Mouse (Mus musculus) thymus, adult 2 months (tissue): Measurements from ENCODE around the gene Pim1. TPM values are rescaled to one million over a fixed set of nuclear protein-coding genes. Genes with fewer than 3 reads are reported as not detected.
A peak's percentile ranks its signal among the peaks of the same experiment; 100 is the strongest.

Source experiments
- DNase-seq: peaks from one replicate; pipeline ENCODE4 v3.0.0; 2021
- H3K27ac ChIP-seq: fragments of 200-500 bp; 2 replicates; pipeline ENCODE4 v1.5.1; 2012; ENCODE audit warnings: low read length, control low read depth; ENCODE audit not compliant: control insufficient read depth, insufficient read depth
- H3K27me3 ChIP-seq: fragments of 200-500 bp; 2 replicates; pipeline ENCODE4 v1.6.1; 2012; ENCODE audit warnings: mild to moderate bottlenecking, low read length, moderate library complexity, mixed read lengths; ENCODE audit not compliant: control insufficient read depth, insufficient read depth
- H3K36me3 ChIP-seq: fragments of 200-500 bp; 2 replicates; pipeline ENCODE4 v1.6.1; 2012; ENCODE audit warnings: mild to moderate bottlenecking, low read length, moderate library complexity; ENCODE audit not compliant: control insufficient read depth, insufficient read depth
- H3K4me1 ChIP-seq: fragments of 200-500 bp; replicated peaks from 2 replicates; pipeline ENCODE4 v1.6.1; 2012; ENCODE audit warnings: low read length; ENCODE audit not compliant: control insufficient read depth, insufficient read depth
- H3K4me3 ChIP-seq: fragments of 200-500 bp; 2 replicates; pipeline ENCODE4 v1.5.1; 2012; ENCODE audit warnings: mild to moderate bottlenecking, low read length, control low read depth, moderate library complexity; ENCODE audit not compliant: control insufficient read depth, insufficient read depth
- CTCF ChIP-seq: fragments of 200-500 bp; IDR thresholded peaks from 2 replicates; pipeline ENCODE4 v1.5.1; 2012; ENCODE audit warnings: mild to moderate bottlenecking, control low read depth, low read length, moderate library complexity, borderline replicate concordance; ENCODE audit not compliant: control insufficient read depth, poor library complexity, insufficient read depth; ENCODE audit errors: extremely low read depth
- POLR2A ChIP-seq: fragments of 200-500 bp; IDR thresholded peaks from 2 replicates; pipeline ENCODE4 v1.6.1; 2012; ENCODE audit warnings: mild to moderate bottlenecking, low read length, control low read depth, moderate library complexity; ENCODE audit not compliant: control insufficient read depth, poor library complexity, insufficient read depth; ENCODE audit errors: extremely low read depth
- WGBS: fragments of 180-500 bp; shearing (Covaris S2); methylation state at CpG from one replicate; pipeline ENCODE4 v1.1.7; 2018; 5-methylcytosine and 5-hydroxymethylcytosine counted together
- polyA plus RNA-seq: library from polyadenylated mRNA; depleted of rRNA; stranded (reverse); fragments of >200 nt; gene quantifications from 2 replicates; pipeline ENCODE4 v1.2.3, GENCODE M21; 2012; rRNA removed

Pim1 gene
- 92.7 and 128 TPM in 2 replicates for polyA plus RNA-seq

DNA sequence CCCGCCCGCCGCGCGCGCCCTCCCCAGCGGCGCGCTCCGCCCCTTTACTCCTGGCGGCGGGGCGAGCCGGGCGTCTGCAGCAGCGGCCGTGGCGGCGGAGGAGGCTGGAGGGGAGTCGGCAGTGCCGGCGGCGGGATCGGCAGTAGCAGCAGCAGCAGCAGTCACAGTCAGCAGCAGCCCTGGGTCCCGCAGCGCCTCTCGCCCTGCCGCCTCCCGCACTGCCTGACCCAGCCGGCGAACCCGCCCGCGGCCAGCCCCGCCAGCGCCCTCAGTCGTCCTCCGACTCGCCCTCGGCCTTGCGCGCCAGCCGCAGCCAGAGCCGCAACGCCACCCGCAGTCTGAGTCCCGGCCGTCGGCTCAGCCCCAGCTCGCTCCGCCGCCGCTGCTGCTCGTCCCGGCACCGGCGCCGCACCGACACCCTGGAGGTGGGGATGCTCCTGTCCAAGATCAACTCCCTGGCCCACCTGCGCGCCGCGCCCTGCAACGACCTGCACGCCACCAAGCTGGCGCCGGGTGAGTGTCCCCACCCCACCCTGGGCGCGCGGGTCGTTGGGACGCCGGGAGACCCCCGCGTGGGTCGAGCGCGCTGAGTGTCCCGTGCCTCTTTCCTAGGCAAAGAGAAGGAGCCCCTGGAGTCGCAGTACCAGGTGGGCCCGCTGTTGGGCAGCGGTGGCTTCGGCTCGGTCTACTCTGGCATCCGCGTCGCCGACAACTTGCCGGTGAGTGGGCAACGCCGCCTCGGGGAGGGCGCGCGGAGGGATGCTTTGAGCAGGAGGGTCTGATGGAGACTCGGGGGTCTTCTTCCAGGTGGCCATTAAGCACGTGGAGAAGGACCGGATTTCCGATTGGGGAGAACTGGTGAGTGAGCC is at the start of gene Pim1:
Gene Pim1 (plus strand): TSS at position 41 of the 869 bp plus-strand sequence.
- Histone ChIP-seq H3K36me3 (peaks cover 5% of the 10 kb centered on the region), H3K4me1 (peaks cover 29% of the 10 kb centered on the region), H3K4me3 (peak within 1 kb of the TSS; percentile 88), H3K27me3 (no peaks in the 10 kb centered on the region), H3K27ac (peak within 1 kb of the TSS; percentile 87)
- WGBS = 1% methylated on average over 95 of the region's 99 CpGs
- TF ChIP-seq CTCF (no peak), POLR2A (peak; percentile 98)
- peak; percentile 73 for DNase-seq

DNA sequence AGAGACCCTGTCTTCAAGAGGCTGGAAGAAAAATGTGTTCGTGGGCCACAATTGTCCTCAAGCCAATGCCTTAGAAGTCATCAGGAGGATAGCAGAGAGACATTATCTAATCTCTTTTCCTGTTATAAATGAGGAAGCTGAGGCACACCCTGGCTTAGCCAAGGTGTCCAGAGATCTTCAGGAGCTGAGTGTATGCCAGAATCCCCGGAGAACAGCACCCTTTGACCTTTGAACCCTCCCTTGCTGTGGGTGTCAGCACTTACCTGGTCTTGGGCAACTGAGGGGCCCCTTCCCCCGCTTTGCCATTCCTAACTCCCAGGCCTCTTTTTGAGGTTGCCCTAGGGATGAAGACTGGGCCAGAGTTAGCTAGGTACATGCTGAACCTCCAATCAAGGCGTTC is 49.0 kb upstream of the Pim1 start:
- Histone ChIP-seq H3K36me3 (no peaks in the 10 kb centered on the region), H3K27ac (no peak overlapping the region), H3K27me3 (no peaks in the 10 kb centered on the region), H3K4me3 (no peak overlapping the region), H3K4me1 (peaks cover 8% of the 10 kb centered on the region)
- WGBS = 78% methylated on average over 4 of the region's 4 CpGs
- no peak for TF ChIP-seq POLR2A
- no peak for TF ChIP-seq CTCF
- no peak for DNase-seq

GRCm38 (mm10) chr17:29442131-29442557 is 48.4 kb upstream of the Pim1 start:
- Histone ChIP-seq H3K27ac (no peak overlapping the region), H3K27me3 (no peaks in the 10 kb centered on the region), H3K4me3 (no peak overlapping the region), H3K36me3 (no peaks in the 10 kb centered on the region), H3K4me1 (peaks cover 4% of the 10 kb centered on the region)
- no peak for DNase-seq
- TF ChIP-seq CTCF (no peak), POLR2A (no peak)
- 76% methylated on average over 7 of the region's 7 CpGs for WGBS

DNA sequence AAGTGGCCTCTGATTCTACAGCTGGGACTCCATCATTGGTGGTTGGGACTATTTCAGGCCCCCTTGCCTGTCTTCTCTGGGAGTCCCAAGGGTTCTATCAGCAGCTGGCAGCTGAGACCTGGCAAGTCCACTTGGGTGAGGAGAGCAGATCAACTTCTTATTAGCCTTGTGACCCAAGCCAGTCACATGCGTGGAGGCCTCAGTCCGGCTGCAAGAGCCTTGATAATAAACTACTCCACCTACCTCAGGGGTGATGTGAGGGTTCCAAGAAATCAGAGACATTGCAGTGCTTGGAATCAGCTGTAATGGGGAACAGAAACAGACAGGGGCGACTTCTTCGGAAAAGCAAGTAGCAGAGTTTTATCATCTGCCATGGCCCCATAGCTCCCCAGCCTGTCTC is 46.8 kb upstream of the Pim1 start:
- no peaks in the 10 kb centered on the region for H3K36me3 ChIP-seq
- DNase-seq = no peak
- H3K4me3 ChIP-seq = no peak overlapping the region
- H3K27me3 ChIP-seq = no peaks in the 10 kb centered on the region
- WGBS = 91% methylated on average over 4 of the region's 4 CpGs
- TF ChIP-seq CTCF = no peak
- no peak for TF ChIP-seq POLR2A
- no peak overlapping the region for H3K27ac ChIP-seq
- no peaks in the 10 kb centered on the region for H3K4me1 ChIP-seq

- WGBS = 87% methylated on average over 8 of the region's 8 CpGs
- Histone ChIP-seq H3K4me3 (no peak overlapping the region), H3K36me3 (no peaks in the 10 kb centered on the region), H3K27ac (no peak overlapping the region), H3K4me1 (no peaks in the 10 kb centered on the region), H3K27me3 (no peaks in the 10 kb centered on the region)
- TF ChIP-seq POLR2A = no peak
- no peak for TF ChIP-seq CTCF
- DNase-seq = no peak
Observed at GRCm38 (mm10) chr17:29445072-29445471, 45.5 kb upstream of the Pim1 start.

DNA sequence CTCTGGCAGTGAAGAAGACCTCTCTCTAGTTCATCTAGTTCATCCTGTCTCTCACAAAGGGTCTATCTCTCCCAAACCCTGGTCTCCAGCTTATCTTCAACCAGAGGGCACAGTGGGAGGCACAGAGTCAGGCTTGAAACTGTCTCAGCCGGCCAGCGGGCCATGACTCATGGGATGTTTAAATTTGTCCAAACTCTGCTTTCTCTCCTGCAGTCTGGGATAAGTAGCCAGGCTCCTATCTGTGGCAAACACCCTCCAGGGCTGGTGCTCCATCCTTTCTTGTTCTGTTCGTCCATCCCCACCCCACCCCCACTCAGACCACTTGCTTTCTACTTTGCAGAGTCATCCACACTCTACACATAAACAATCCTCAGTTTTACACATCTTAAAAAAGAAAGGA is 43.2 kb upstream of the Pim1 start:
- no peak overlapping the region for H3K27ac ChIP-seq
- WGBS = 82% methylated on average over 3 of the region's 3 CpGs
- no peak overlapping the region for H3K4me3 ChIP-seq
- no peaks in the 10 kb centered on the region for H3K27me3 ChIP-seq
- H3K36me3 ChIP-seq = no peaks in the 10 kb centered on the region
- DNase-seq = no peak
- no peaks in the 10 kb centered on the region for H3K4me1 ChIP-seq
- TF ChIP-seq CTCF = no peak
- no peak for TF ChIP-seq POLR2A

GRCm38 (mm10) chr17:29448055-29448454 is 42.5 kb upstream of the Pim1 start:
- no peak for TF ChIP-seq CTCF
- no peak for TF ChIP-seq POLR2A
- Histone ChIP-seq H3K36me3 (no peaks in the 10 kb centered on the region), H3K27me3 (no peaks in the 10 kb centered on the region), H3K27ac (no peak overlapping the region), H3K4me1 (no peaks in the 10 kb centered on the region), H3K4me3 (no peak overlapping the region)
- no peak for DNase-seq
- WGBS = 97% methylated on average over 8 of the region's 8 CpGs
